Mouse (Mus musculus): ENCODE data around the gene Gm21987. TPM values are rescaled to one million over a fixed set of nuclear protein-coding genes. Genes with fewer than 3 reads are reported as not detected.

Gene Gm21987
- polyA plus RNA-seq, 1 experiment from 2014 or later: 4.1 TPM

Other genes starting within 250 kb of the Gm21987 start
- 0.06 TPM in 1 of 2 replicates, not detected in the other for gene Nr1i2, start 52.2 kb upstream of the Gm21987 start, polyA plus RNA-seq (2015; fragmentation: Nextera tagmentation; extraction: Ambion mirVana)
- 0.10 and 0.13 TPM in 2 replicates for gene Maats1, start 4.9 kb upstream of the Gm21987 start, polyA plus RNA-seq (2015; fragmentation: Nextera tagmentation; extraction: Ambion mirVana)
- 224 and 350 TPM in 2 replicates for gene Cox17, start within 50 bp of the Gm21987 start, polyA plus RNA-seq (2015; fragmentation: Nextera tagmentation; extraction: Ambion mirVana)
- gene Popdc2, start 15.2 kb downstream of the Gm21987 start, polyA plus RNA-seq (2015; fragmentation: Nextera tagmentation; extraction: Ambion mirVana): 327 and 350 TPM in 2 replicates
- gene Pla1a, start 86.1 kb downstream of the Gm21987 start, polyA plus RNA-seq (2015; fragmentation: Nextera tagmentation; extraction: Ambion mirVana): 2.0 and 2.8 TPM in 2 replicates
- 81.1 and 87.5 TPM in 2 replicates for gene Adprh, start 105.7 kb downstream of the Gm21987 start, polyA plus RNA-seq (2015; fragmentation: Nextera tagmentation; extraction: Ambion mirVana)
- gene Cd80, start 108.5 kb downstream of the Gm21987 start, polyA plus RNA-seq (2015; fragmentation: Nextera tagmentation; extraction: Ambion mirVana): 0.53 and 0.61 TPM in 2 replicates
- gene Timmdc1, start 175.6 kb downstream of the Gm21987 start, polyA plus RNA-seq (2015; fragmentation: Nextera tagmentation; extraction: Ambion mirVana): 31.9 and 38.1 TPM in 2 replicates
- 24.0 and 29.9 TPM in 2 replicates for gene Poglut1, start 203.2 kb downstream of the Gm21987 start, polyA plus RNA-seq (2015; fragmentation: Nextera tagmentation; extraction: Ambion mirVana)
- 50.5 and 72.2 TPM in 2 replicates for gene Tmem39a, start 211.7 kb downstream of the Gm21987 start, polyA plus RNA-seq (2015; fragmentation: Nextera tagmentation; extraction: Ambion mirVana)